Comparison of ENCODE assay signal across 33 mouse cellular contexts in genomic region chr10:42145221-42145620, GRCm38 (mm10).
DNase-seq lines count a peak whose midpoint lies in the region; ATAC-seq and TF ChIP-seq lines count a peak whose summit lies in the region.
"Had no signal": no experiment of that assay in that cellular context is flagged by ENCODE, and none has a peak within 500 bp of the region (broad histone marks: within the 10 kb centered on the region; RNA-seq: fewer than 3 reads in every experiment).

No protein-coding gene starts in this region.

- no peak overlapping the region for H3K4me3 ChIP-seq in embryonic facial prominence, embryonic 14.5 days (ENCODE audit: low read depth, low read length)
- no peak overlapping the region for H3K4me3 ChIP-seq in embryonic facial prominence, embryonic 10.5 days
- H3K4me3 ChIP-seq in lung, postnatal 0 days (ENCODE audit: low read depth, low read length) = no peak overlapping the region
- no peak overlapping the region for H3K4me3 ChIP-seq in kidney, embryonic 16.5 days (ENCODE audit: low read length)
- H3K4me3 ChIP-seq: forebrain, embryonic 13.5 days; hindbrain, embryonic 15.5 days; kidney, embryonic 15.5 days; layer of hippocampus, adult 2 months; left cerebral cortex, adult 2 months; liver, embryonic 13.5 days; neural tube, embryonic 15.5 days had no signal

- no peak overlapping the region for H3K4me2 ChIP-seq in embryonic facial prominence, embryonic 14.5 days (ENCODE audit: low read depth, low read length)
- no peak overlapping the region for H3K4me2 ChIP-seq in lung, postnatal 0 days (replicated peaks; ENCODE audit: low read depth, low read length)
- no peak overlapping the region for H3K4me2 ChIP-seq in kidney, embryonic 16.5 days (replicated peaks; ENCODE audit: low read depth, low read length)
- H3K4me2 ChIP-seq: forebrain, embryonic 13.5 days; heart, embryonic 11.5 days; hindbrain, embryonic 15.5 days; kidney, embryonic 15.5 days; liver, embryonic 13.5 days; neural tube, embryonic 15.5 days had no signal

- ATAC-seq in embryonic facial prominence, embryonic 14.5 days (ENCODE audit: low read depth) = 0 out of 2 replicates have a peak, but pooled peaks have one; percentile 30
- peak; percentile 86 for ATAC-seq in lung, postnatal 0 days
- no peak for ATAC-seq in kidney, embryonic 16.5 days (ENCODE audit: low FRiP score, low TSS enrichment)
- ATAC-seq: activated CD4-positive, CD25-positive, alpha-beta regulatory T cell, adult 4 months; forebrain, embryonic 13.5 days; inflammation-experienced regulatory T-cells, adult 6 months had no signal

- H3K36me3 ChIP-seq in embryonic facial prominence, embryonic 14.5 days (ENCODE audit: control insufficient read depth, insufficient read depth, low read length) = no peaks in the 10 kb centered on the region
- no peaks in the 10 kb centered on the region for H3K36me3 ChIP-seq in embryonic facial prominence, embryonic 10.5 days (replicated peaks)
- no peaks in the 10 kb centered on the region for H3K36me3 ChIP-seq in lung, postnatal 0 days (ENCODE audit: insufficient read depth, low read length)
- H3K36me3 ChIP-seq in kidney, embryonic 16.5 days (ENCODE audit: insufficient read depth, low read length) = no peaks in the 10 kb centered on the region
- H3K36me3 ChIP-seq: hindbrain, embryonic 15.5 days; kidney, embryonic 15.5 days; liver, embryonic 13.5 days; neural tube, embryonic 15.5 days had no signal

- H3K27ac ChIP-seq in embryonic facial prominence, embryonic 14.5 days (replicated peaks; ENCODE audit: low read depth, low read length) = no peak overlapping the region
- no peak overlapping the region for H3K27ac ChIP-seq in embryonic facial prominence, embryonic 10.5 days (replicated peaks)
- peak overlapping the region; percentile 81 for H3K27ac ChIP-seq in lung, postnatal 0 days (ENCODE audit: low read length)
- H3K27ac ChIP-seq in kidney, embryonic 16.5 days (ENCODE audit: low read length) = no peak overlapping the region
- H3K27ac ChIP-seq: forebrain, embryonic 13.5 days; hindbrain, embryonic 15.5 days; kidney, embryonic 15.5 days; layer of hippocampus, adult 2 months; left cerebral cortex, adult 2 months; liver, embryonic 13.5 days; macrophage; neural tube, embryonic 15.5 days had no signal

- no peaks in the 10 kb centered on the region for H3K4me1 ChIP-seq in embryonic facial prominence, embryonic 14.5 days (ENCODE audit: control insufficient read depth, insufficient read depth, low read length)
- H3K4me1 ChIP-seq in embryonic facial prominence, embryonic 10.5 days = peaks cover 12% of the 10 kb centered on the region; the same call in 1 of the 2 replicates
- H3K4me1 ChIP-seq in lung, postnatal 0 days (ENCODE audit: insufficient read depth, low read depth, low read length) = peaks cover 4% of the 10 kb centered on the region
- peaks cover 11% of the 10 kb centered on the region; the same call in 1 of the 2 replicates for H3K4me1 ChIP-seq in kidney, embryonic 16.5 days (ENCODE audit: insufficient read depth, low read length)
- H3K4me1 ChIP-seq: forebrain, embryonic 13.5 days; hindbrain, embryonic 15.5 days; neural tube, embryonic 15.5 days had no signal

- no peak overlapping the region for H3K9ac ChIP-seq in embryonic facial prominence, embryonic 14.5 days (ENCODE audit: low read depth, low read length)
- H3K9ac ChIP-seq in lung, postnatal 0 days (replicated peaks; ENCODE audit: low read depth) = no peak overlapping the region
- no peak overlapping the region for H3K9ac ChIP-seq in kidney, embryonic 16.5 days (replicated peaks; ENCODE audit: low read length)
- H3K9ac ChIP-seq: forebrain, embryonic 13.5 days; hindbrain, embryonic 15.5 days; kidney, embryonic 15.5 days; liver, embryonic 13.5 days; neural tube, embryonic 15.5 days had no signal

- peak; percentile 98 for TF ChIP-seq EP300 in lung, postnatal 0 days (IDR thresholded peaks at IDR 0.05)

- no peaks in the 10 kb centered on the region for H3K9me3 ChIP-seq in embryonic facial prominence, embryonic 14.5 days (ENCODE audit: control insufficient read depth, low read length)
- no peaks in the 10 kb centered on the region for H3K9me3 ChIP-seq in embryonic facial prominence, embryonic 10.5 days
- H3K9me3 ChIP-seq in lung, postnatal 0 days (ENCODE audit: low read length) = no peaks in the 10 kb centered on the region
- no peaks in the 10 kb centered on the region for H3K9me3 ChIP-seq in kidney, embryonic 16.5 days (ENCODE audit: low read length)
- H3K9me3 ChIP-seq: forebrain, embryonic 13.5 days; hindbrain, embryonic 15.5 days; kidney, embryonic 15.5 days; liver, embryonic 13.5 days; neural tube, embryonic 15.5 days had no signal

- peak; percentile 65 for DNase-seq in embryonic facial prominence, embryonic 14.5 days (ENCODE audit: low spot score)
- DNase-seq in embryonic facial prominence, embryonic 10.5 days (ENCODE audit: low spot score) = no peak
- DNase-seq in lung, postnatal 0 days (ENCODE audit: low spot score) = peak; percentile 91
- DNase-seq in lung, postnatal 4 days = peak; percentile 50 to 77
- DNase-seq in gastrocnemius, postnatal 25 days = no peak
- no peak for DNase-seq in left cerebral cortex, postnatal 10 days (ENCODE audit: extremely low spot score in 1 of 2, low spot score in 2 of 2)
- DNase-seq in right cerebral cortex, postnatal 10 days (ENCODE audit: low spot score in 2 of 2) = no peak
- DNase-seq: adrenal gland, adult 2 months; adrenal gland, postnatal 36 days; cerebellum, adult 2 months; cerebellum, postnatal 14 days; gastrocnemius, postnatal 14 days; heart, adult 18-20 months; kidney, adult 18-20 months; kidney, postnatal 36 days; left cerebral cortex, postnatal 4 days; liver, embryonic 13.5 days; midbrain, embryonic 14.5 days; right cerebral cortex, postnatal 4 days; thymus, adult 18-20 months; thymus, postnatal 36 days had no signal

- H3K27me3 ChIP-seq in embryonic facial prominence, embryonic 14.5 days (replicated peaks; ENCODE audit: control insufficient read depth, insufficient read depth, low read length) = no peaks in the 10 kb centered on the region
- 0 out of 2 replicates have a peak, but pooled peaks cover 7% of the 10 kb centered on the region for H3K27me3 ChIP-seq in embryonic facial prominence, embryonic 10.5 days (replicated peaks; ENCODE audit: low read depth, poor library complexity, severe bottlenecking)
- H3K27me3 ChIP-seq in lung, postnatal 0 days (replicated peaks; ENCODE audit: insufficient read depth, low read length) = no peaks in the 10 kb centered on the region
- no peaks in the 10 kb centered on the region for H3K27me3 ChIP-seq in kidney, embryonic 16.5 days (ENCODE audit: insufficient read depth, low read length)
- H3K27me3 ChIP-seq: CH12.LX; forebrain, embryonic 13.5 days; hindbrain, embryonic 15.5 days; kidney, embryonic 15.5 days; liver, embryonic 13.5 days; neural tube, embryonic 15.5 days had no signal

- 52% methylated on average over 5 of the region's 5 CpGs for WGBS in embryonic facial prominence, embryonic 14.5 days
- 71% methylated on average over 5 of the region's 5 CpGs for WGBS in embryonic facial prominence, embryonic 10.5 days
- WGBS in lung, postnatal 0 days = 35% methylated on average over 5 of the region's 5 CpGs
- WGBS in kidney, embryonic 16.5 days = 73% methylated on average over 5 of the region's 5 CpGs

- TF ChIP-seq CTCF in lung, postnatal 0 days (IDR thresholded peaks at IDR 0.05) = no peak

- intact Hi-C loops in left cerebral cortex, postnatal 10 days (cut with DNase I) = no loop called here

Comparison
In these comparisons a context has a peak if more than half of its experiments do, and no peak if none do; other contexts are left out.
1. DNase-seq: peak in embryonic facial prominence, embryonic 14.5 days (single experiment), lung, postnatal 0 days (single experiment) and lung, postnatal 4 days (2 of 2); none in embryonic facial prominence, embryonic 10.5 days (single experiment), gastrocnemius, postnatal 25 days (single experiment), left cerebral cortex, postnatal 10 days (0 of 2) and right cerebral cortex, postnatal 10 days (0 of 2).